Mouse (Mus musculus) forebrain, postnatal 0 days (tissue): ENCODE measurements at regions not wholly inside any gene's neighbourhood (a gene's known extent, or its start where the extent isn't known, plus 50 kb on each side); places are given as distances from the start of the nearest gene placed in this dataset.
"Not testable (repeated sequence)": the region's sequence is repeated elsewhere in the genome, so short reads cannot be mapped to it uniquely, and the experiment has no call there.

Source experiments
- ATAC-seq: fragments of 200-750 bp; cut with Nextera tagmentation; 2 replicates; pipeline ENCODE4 v1.8.0; 2017; ENCODE audit warnings: mild to moderate bottlenecking, moderate library complexity
- DNase-seq: peaks from one replicate; pipeline ENCODE4 v3.0.0-alpha.2; 2015
- H3K27ac ChIP-seq: fragments of 300-500 bp; sonication (generic); 2 replicates; pipeline ENCODE4 v1.5.1; 2014; ENCODE audit warnings: low read depth, mild to moderate bottlenecking, antibody characterized with exemption, low read length, moderate library complexity, mixed read lengths
- H3K27me3 ChIP-seq: fragments of 300-500 bp; sonication (generic); 2 replicates; pipeline ENCODE4 v1.6.1; 2014; ENCODE audit warnings: mild to moderate bottlenecking, low read length, mixed read lengths; ENCODE audit not compliant: insufficient read depth
- H3K36me3 ChIP-seq: fragments of 300-500 bp; sonication (generic); 2 replicates; pipeline ENCODE4 v1.6.1; 2014; ENCODE audit warnings: mild to moderate bottlenecking, moderate library complexity; ENCODE audit not compliant: insufficient read depth
- H3K4me1 ChIP-seq: fragments of 300-500 bp; sonication (generic); 2 replicates; pipeline ENCODE4 v1.6.1; 2014; ENCODE audit warnings: antibody characterized with exemption; ENCODE audit not compliant: insufficient read depth
- H3K4me2 ChIP-seq: fragments of 300-500 bp; sonication (generic); 2 replicates; pipeline ENCODE4 v1.6.1; 2014; ENCODE audit warnings: low read depth, mild to moderate bottlenecking, moderate library complexity
- H3K4me3 ChIP-seq: fragments of 300-500 bp; sonication (generic); 2 replicates; pipeline ENCODE4 v1.5.1; 2014; ENCODE audit warnings: low read depth, low read length, mixed read lengths
- H3K9ac ChIP-seq: fragments of 300-500 bp; sonication (generic); 2 replicates; pipeline ENCODE4 v1.6.1; 2014; ENCODE audit warnings: mild to moderate bottlenecking
- H3K9me3 ChIP-seq: fragments of 300-500 bp; sonication (generic); 2 replicates; pipeline ENCODE4 v1.6.1; 2016; ENCODE audit warnings: low read length
- CTCF ChIP-seq: sonication (generic); IDR thresholded peaks from 2 replicates; pipeline ENCODE4 v1.5.1; 2016; ENCODE audit warnings: antibody characterized with exemption, control low read depth, low read depth
- WGBS: fragments of 180-500 bp; shearing (Covaris S2); extraction: QIAGEN DNeasy Blood & Tissue Kit; methylation state at CpG from one replicate; pipeline ENCODE4 v1.1.7; 2014; 5-methylcytosine and 5-hydroxymethylcytosine counted together

GRCm38 (mm10) chr6:18566934-18567333 is 52.3 kb upstream of the Cttnbp2 start:
- 81% methylated on average over 2 of the region's 2 CpGs for WGBS
- not testable (repeated sequence) for ATAC-seq, H3K9ac ChIP-seq, DNase-seq, H3K27ac ChIP-seq, H3K27me3 ChIP-seq, H3K4me1 ChIP-seq, H3K9me3 ChIP-seq, H3K4me3 ChIP-seq, H3K36me3 ChIP-seq, H3K4me2 ChIP-seq

GRCm38 (mm10) chr6:18569221-18569620 is 54.6 kb upstream of the Cttnbp2 start:
- H3K9ac ChIP-seq = no peak overlapping the region
- H3K36me3 ChIP-seq = no peaks in the 10 kb centered on the region
- no peak overlapping the region for H3K4me2 ChIP-seq
- H3K27ac ChIP-seq = no peak overlapping the region
- no peaks in the 10 kb centered on the region for H3K9me3 ChIP-seq
- no peaks in the 10 kb centered on the region for H3K27me3 ChIP-seq
- no peak for TF ChIP-seq CTCF
- H3K4me3 ChIP-seq = no peak overlapping the region
- 82% methylated on average over 2 of the region's 2 CpGs for WGBS
- no peak for ATAC-seq
- no peak for DNase-seq
- H3K4me1 ChIP-seq = no peaks in the 10 kb centered on the region

GRCm38 (mm10) chr6:18578501-18578900 is 63.9 kb upstream of the Cttnbp2 start:
- ATAC-seq = no peak

GRCm38 (mm10) chr6:18589436-18589835 is 74.8 kb upstream of the Cttnbp2 start:
- Histone ChIP-seq H3K9ac (no peak overlapping the region), H3K27me3 (no peaks in the 10 kb centered on the region), H3K27ac (no peak overlapping the region), H3K36me3 (no peaks in the 10 kb centered on the region), H3K4me2 (no peak overlapping the region), H3K4me3 (no peak overlapping the region), H3K9me3 (no peaks in the 10 kb centered on the region), H3K4me1 (no peaks in the 10 kb centered on the region)
- no peak for TF ChIP-seq CTCF
- ATAC-seq (no peak), DNase-seq (no peak)

More at GRCm38 (mm10) chr6:18578501-18578900, 63.9 kb upstream of the Cttnbp2 start:
- no peak overlapping the region for H3K4me3 ChIP-seq
- H3K9ac ChIP-seq = no peak overlapping the region
- H3K36me3 ChIP-seq = no peaks in the 10 kb centered on the region
- DNase-seq = no peak
- no peak overlapping the region for H3K4me2 ChIP-seq
- H3K27ac ChIP-seq = no peak overlapping the region
- no peaks in the 10 kb centered on the region for H3K4me1 ChIP-seq
- H3K9me3 ChIP-seq = no peaks in the 10 kb centered on the region
- H3K27me3 ChIP-seq = no peaks in the 10 kb centered on the region
- no peak for TF ChIP-seq CTCF

GRCm38 (mm10) chr6:18596680-18597079 is 82.0 kb upstream of the Cttnbp2 start:
- Histone ChIP-seq H3K9ac (no peak overlapping the region), H3K27me3 (no peaks in the 10 kb centered on the region), H3K27ac (no peak overlapping the region), H3K9me3 (no peaks in the 10 kb centered on the region), H3K4me3 (no peak overlapping the region), H3K36me3 (no peaks in the 10 kb centered on the region), H3K4me1 (no peaks in the 10 kb centered on the region), H3K4me2 (no peak overlapping the region)
- ATAC-seq (peak; percentile 42; the same call in 1 of the 2 replicates), DNase-seq (no peak)
- 57% methylated on average over 5 of the region's 5 CpGs for WGBS
- no peak for TF ChIP-seq CTCF

GRCm38 (mm10) chr6:18599626-18600025 is 85.0 kb upstream of the Cttnbp2 start:
- Histone ChIP-seq H3K27me3 (no peaks in the 10 kb centered on the region), H3K36me3 (no peaks in the 10 kb centered on the region), H3K4me3 (no peak overlapping the region), H3K9ac (no peak overlapping the region), H3K4me1 (no peaks in the 10 kb centered on the region), H3K4me2 (no peak overlapping the region), H3K27ac (no peak overlapping the region), H3K9me3 (no peaks in the 10 kb centered on the region)
- no peak for TF ChIP-seq CTCF
- DNase-seq = no peak
- 64% methylated on average over 4 of the region's 4 CpGs for WGBS
- no peak for ATAC-seq

- 54% methylated on average over 7 of the region's 7 CpGs for WGBS
- Histone ChIP-seq H3K9me3 (no peaks in the 10 kb centered on the region), H3K4me3 (no peak overlapping the region), H3K27ac (no peak overlapping the region), H3K4me2 (no peak overlapping the region), H3K36me3 (no peaks in the 10 kb centered on the region), H3K9ac (no peak overlapping the region), H3K4me1 (no peaks in the 10 kb centered on the region), H3K27me3 (no peaks in the 10 kb centered on the region)
- no peak for TF ChIP-seq CTCF
- DNase-seq (no peak), ATAC-seq (no peak; the same call in 1 of the 2 replicates)
These were observed 87.3 kb upstream of the Cttnbp2 start for GRCm38 (mm10) chr6:18601926-18602325.
